Mouse (Mus musculus): Measurements from ENCODE around the gene Shtn1. TPM values are rescaled to one million over a fixed set of nuclear protein-coding genes. Genes with fewer than 3 reads are reported as not detected.

Gene Shtn1
- polyA plus RNA-seq, 1 experiment from 2014 or later, result 2.7 TPM

GRCm38 (mm10) chr19:59073006-59073405 is 2.9 kb downstream of the Shtn1 start:
- Histone ChIP-seq H3K36me3 (ENCODE audit: insufficient read depth, low read length) (no peaks in the 10 kb centered on the region), H3K4me2 (replicated peaks; ENCODE audit: low read depth, low read length) (no peak overlapping the region), H3K9ac (replicated peaks; ENCODE audit: low read length) (no peak overlapping the region), H3K4me3 (ENCODE audit: low read length) (no peak overlapping the region), H3K27me3 (ENCODE audit: insufficient read depth, low read length) (peaks cover 40% of the 10 kb centered on the region), H3K9me3 (ENCODE audit: low read length) (no peaks in the 10 kb centered on the region), H3K27ac (ENCODE audit: low read length) (no peak overlapping the region), H3K4me1 (ENCODE audit: insufficient read depth, low read length) (no peaks in the 10 kb centered on the region)
- no peak for ATAC-seq (ENCODE audit: low FRiP score, low TSS enrichment)
- 89% methylated on average over 6 of the region's 6 CpGs for WGBS

DNA sequence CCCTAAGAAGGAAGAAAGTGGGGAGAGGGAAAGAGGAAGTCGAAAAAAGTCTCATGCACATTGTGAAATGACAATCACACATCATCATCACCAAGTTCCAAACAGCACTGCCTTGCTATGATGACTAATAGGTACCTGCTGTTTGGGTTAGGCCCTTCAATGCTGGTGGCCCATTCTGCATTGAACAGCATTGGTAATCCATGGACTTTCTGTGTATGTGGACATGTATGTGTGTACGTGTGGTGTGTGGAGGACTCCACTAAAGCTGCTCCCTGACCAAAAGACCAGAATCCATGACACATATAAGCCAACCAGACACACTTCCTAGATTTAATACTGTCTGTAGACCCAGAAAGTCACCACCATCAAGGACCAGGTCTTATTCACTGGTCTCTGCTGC is 3.9 kb downstream of the Shtn1 start:
- H3K4me1 ChIP-seq (ENCODE audit: insufficient read depth, low read length), result no peaks in the 10 kb centered on the region
- H3K4me3 ChIP-seq (ENCODE audit: low read length), result no peak overlapping the region
- no peaks in the 10 kb centered on the region for H3K9me3 ChIP-seq (ENCODE audit: low read length)
- H3K27me3 ChIP-seq (ENCODE audit: insufficient read depth, low read length), result peaks cover 31% of the 10 kb centered on the region
- no peak overlapping the region for H3K27ac ChIP-seq (ENCODE audit: low read length)
- ATAC-seq (ENCODE audit: low FRiP score, low TSS enrichment), result no peak
- H3K9ac ChIP-seq (replicated peaks; ENCODE audit: low read length), result no peak overlapping the region
- WGBS, result 94% methylated on average over 2 of the region's 2 CpGs
- H3K36me3 ChIP-seq (ENCODE audit: insufficient read depth, low read length), result no peaks in the 10 kb centered on the region
- H3K4me2 ChIP-seq (replicated peaks; ENCODE audit: low read depth, low read length), result no peak overlapping the region

GRCm38 (mm10) chr19:59071396-59071795 is 4.5 kb downstream of the Shtn1 start:
- Histone ChIP-seq H3K9me3 (ENCODE audit: low read length) (no peaks in the 10 kb centered on the region), H3K4me3 (ENCODE audit: low read length) (no peak overlapping the region), H3K4me1 (ENCODE audit: insufficient read depth, low read length) (no peaks in the 10 kb centered on the region), H3K36me3 (ENCODE audit: insufficient read depth, low read length) (no peaks in the 10 kb centered on the region), H3K4me2 (replicated peaks; ENCODE audit: low read depth, low read length) (no peak overlapping the region), H3K27ac (ENCODE audit: low read length) (no peak overlapping the region), H3K9ac (replicated peaks; ENCODE audit: low read length) (no peak overlapping the region), H3K27me3 (ENCODE audit: insufficient read depth, low read length) (peaks cover 26% of the 10 kb centered on the region)
- WGBS, result 80% methylated on average over 4 of the region's 4 CpGs
- no peak for ATAC-seq (ENCODE audit: low FRiP score, low TSS enrichment)

GRCm38 (mm10) chr19:59067652-59068051 is 8.2 kb downstream of the Shtn1 start:
- H3K9ac ChIP-seq (replicated peaks; ENCODE audit: low read length), result no peak overlapping the region

DNA sequence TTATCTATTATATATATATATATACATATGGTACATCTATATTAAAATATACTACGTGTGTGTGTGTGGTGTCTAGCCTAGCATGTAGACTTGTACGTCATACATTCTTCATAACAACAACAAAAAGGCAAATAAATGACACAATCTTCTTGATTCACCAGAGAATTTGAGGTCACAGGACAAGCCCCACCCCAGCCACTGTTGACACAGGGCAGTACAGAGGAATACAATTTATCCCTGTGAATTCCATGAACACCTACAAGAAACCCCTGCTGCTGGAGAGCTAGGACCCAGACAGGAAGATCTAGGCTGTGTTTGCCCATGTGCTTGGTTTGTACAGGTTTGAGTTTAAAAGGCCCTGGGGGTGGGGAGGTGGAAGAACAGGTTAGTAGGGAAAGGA is 9.2 kb downstream of the Shtn1 start:
- Histone ChIP-seq H3K9ac (replicated peaks; ENCODE audit: low read length) (no peak overlapping the region), H3K4me3 (ENCODE audit: low read length) (no peak overlapping the region), H3K36me3 (ENCODE audit: insufficient read depth, low read length) (no peaks in the 10 kb centered on the region), H3K9me3 (ENCODE audit: low read length) (no peaks in the 10 kb centered on the region), H3K4me1 (ENCODE audit: insufficient read depth, low read length) (no peaks in the 10 kb centered on the region), H3K27me3 (ENCODE audit: insufficient read depth, low read length) (no peaks in the 10 kb centered on the region), H3K4me2 (replicated peaks; ENCODE audit: low read depth, low read length) (no peak overlapping the region), H3K27ac (ENCODE audit: low read length) (no peak overlapping the region)
- ATAC-seq (ENCODE audit: low FRiP score, low TSS enrichment), result no peak
- WGBS, result 83% methylated on average over 2 of the region's 2 CpGs

More at GRCm38 (mm10) chr19:59067652-59068051, 8.2 kb downstream of the Shtn1 start:
- Histone ChIP-seq H3K36me3 (ENCODE audit: insufficient read depth, low read length) (no peaks in the 10 kb centered on the region), H3K27ac (ENCODE audit: low read length) (no peak overlapping the region), H3K4me2 (replicated peaks; ENCODE audit: low read depth, low read length) (no peak overlapping the region), H3K27me3 (ENCODE audit: insufficient read depth, low read length) (no peaks in the 10 kb centered on the region), H3K9me3 (ENCODE audit: low read length) (no peaks in the 10 kb centered on the region), H3K4me3 (ENCODE audit: low read length) (no peak overlapping the region), H3K4me1 (ENCODE audit: insufficient read depth, low read length) (no peaks in the 10 kb centered on the region)
- 61% methylated on average over 1 of the region's 1 CpGs for WGBS
- ATAC-seq (ENCODE audit: low FRiP score, low TSS enrichment), result no peak

GRCm38 (mm10) chr19:59066115-59066514 is 9.8 kb downstream of the Shtn1 start:
- Histone ChIP-seq H3K9me3 (ENCODE audit: low read length) (no peaks in the 10 kb centered on the region), H3K4me1 (ENCODE audit: insufficient read depth, low read length) (no peaks in the 10 kb centered on the region), H3K9ac (replicated peaks; ENCODE audit: low read length) (no peak overlapping the region), H3K4me2 (replicated peaks; ENCODE audit: low read depth, low read length) (no peak overlapping the region), H3K36me3 (ENCODE audit: insufficient read depth, low read length) (no peaks in the 10 kb centered on the region), H3K27ac (ENCODE audit: low read length) (no peak overlapping the region), H3K4me3 (ENCODE audit: low read length) (no peak overlapping the region), H3K27me3 (ENCODE audit: insufficient read depth, low read length) (no peaks in the 10 kb centered on the region)
- no peak for ATAC-seq (ENCODE audit: low FRiP score, low TSS enrichment)
- WGBS, result 47% methylated on average over 5 of the region's 5 CpGs

GRCm38 (mm10) chr19:59064616-59065015 is 11.3 kb downstream of the Shtn1 start:
- H3K4me1 ChIP-seq (ENCODE audit: insufficient read depth, low read length), result no peaks in the 10 kb centered on the region
- H3K36me3 ChIP-seq (ENCODE audit: insufficient read depth, low read length), result no peaks in the 10 kb centered on the region
- H3K27me3 ChIP-seq (ENCODE audit: insufficient read depth, low read length), result no peaks in the 10 kb centered on the region
- H3K9ac ChIP-seq (replicated peaks; ENCODE audit: low read length), result no peak overlapping the region
- no peak overlapping the region for H3K4me3 ChIP-seq (ENCODE audit: low read length)
- 78% methylated on average over 5 of the region's 5 CpGs for WGBS
- ATAC-seq (ENCODE audit: low FRiP score, low TSS enrichment), result no peak
- no peak overlapping the region for H3K27ac ChIP-seq (ENCODE audit: low read length)
- no peak overlapping the region for H3K4me2 ChIP-seq (replicated peaks; ENCODE audit: low read depth, low read length)
- H3K9me3 ChIP-seq (ENCODE audit: low read length), result no peaks in the 10 kb centered on the region

DNA sequence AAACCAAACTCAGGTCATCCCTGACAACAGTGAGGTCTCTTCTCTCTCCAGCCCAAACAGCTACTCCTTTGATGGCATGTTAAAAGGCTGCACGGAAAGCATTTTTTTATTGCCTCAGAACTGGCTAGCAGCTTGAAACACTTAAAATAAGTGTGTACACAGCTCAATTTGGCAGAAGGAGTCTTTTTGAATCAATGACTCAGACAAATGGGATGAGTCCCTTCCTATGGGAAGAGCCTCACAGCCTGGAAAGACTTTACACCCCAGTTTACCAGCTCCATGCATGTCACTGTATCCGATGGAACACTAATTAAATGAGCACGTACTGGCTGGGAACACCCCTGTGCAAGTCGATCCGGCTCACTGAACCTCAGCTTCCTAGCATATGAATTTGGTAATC is 12.3 kb downstream of the Shtn1 start:
- no peak overlapping the region for H3K9ac ChIP-seq (replicated peaks; ENCODE audit: low read length)
- H3K4me3 ChIP-seq (ENCODE audit: low read length), result no peak overlapping the region
- no peaks in the 10 kb centered on the region for H3K27me3 ChIP-seq (ENCODE audit: insufficient read depth, low read length)
- no peak overlapping the region for H3K27ac ChIP-seq (ENCODE audit: low read length)
- H3K9me3 ChIP-seq (ENCODE audit: low read length), result no peaks in the 10 kb centered on the region
- ATAC-seq (ENCODE audit: low FRiP score, low TSS enrichment), result no peak
- H3K4me2 ChIP-seq (replicated peaks; ENCODE audit: low read depth, low read length), result no peak overlapping the region
- no peaks in the 10 kb centered on the region for H3K36me3 ChIP-seq (ENCODE audit: insufficient read depth, low read length)
- H3K4me1 ChIP-seq (ENCODE audit: insufficient read depth, low read length), result no peaks in the 10 kb centered on the region
- WGBS, result 74% methylated on average over 5 of the region's 5 CpGs

DNA sequence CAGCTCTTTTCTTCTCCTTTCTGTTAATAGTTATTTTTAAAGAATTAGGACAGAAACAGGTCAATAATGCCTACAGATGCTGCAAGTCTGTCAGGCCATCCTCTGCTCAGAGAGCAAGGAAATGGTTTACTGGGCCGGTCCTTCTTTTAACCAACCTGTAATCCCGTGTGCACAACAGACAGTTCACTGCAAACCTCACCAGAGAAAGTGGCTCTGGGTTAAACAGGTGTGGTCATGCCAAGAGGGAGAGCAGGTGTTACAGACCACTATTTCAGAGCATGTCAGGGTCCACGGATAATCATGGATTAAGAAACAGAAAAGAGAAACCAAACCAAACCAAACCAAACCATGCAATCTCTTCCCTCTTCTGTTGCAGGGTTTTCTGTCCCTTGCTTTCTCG is 17.8 kb downstream of the Shtn1 start:
- no peak for ATAC-seq (ENCODE audit: low FRiP score, low TSS enrichment)
- WGBS, result 84% methylated on average over 4 of the region's 4 CpGs
- H3K9me3 ChIP-seq (ENCODE audit: low read length), result no peaks in the 10 kb centered on the region

GRCm38 (mm10) chr19:59057366-59057765 is 18.5 kb downstream of the Shtn1 start:
- 42% methylated on average over 5 of the region's 5 CpGs for WGBS
- H3K4me1 ChIP-seq (ENCODE audit: insufficient read depth, low read length), result no peaks in the 10 kb centered on the region
- no peak for ATAC-seq (ENCODE audit: low FRiP score, low TSS enrichment)

More for the DNA sequence above, 17.8 kb downstream of the Shtn1 start:
- no peak overlapping the region for H3K4me3 ChIP-seq (ENCODE audit: low read length)
- H3K27ac ChIP-seq (ENCODE audit: low read length), result no peak overlapping the region
- H3K9ac ChIP-seq (replicated peaks; ENCODE audit: low read length), result no peak overlapping the region
- no peaks in the 10 kb centered on the region for H3K4me1 ChIP-seq (ENCODE audit: insufficient read depth, low read length)
- H3K4me2 ChIP-seq (replicated peaks; ENCODE audit: low read depth, low read length), result no peak overlapping the region
- no peaks in the 10 kb centered on the region for H3K36me3 ChIP-seq (ENCODE audit: insufficient read depth, low read length)
- H3K27me3 ChIP-seq (ENCODE audit: insufficient read depth, low read length), result no peaks in the 10 kb centered on the region

DNA sequence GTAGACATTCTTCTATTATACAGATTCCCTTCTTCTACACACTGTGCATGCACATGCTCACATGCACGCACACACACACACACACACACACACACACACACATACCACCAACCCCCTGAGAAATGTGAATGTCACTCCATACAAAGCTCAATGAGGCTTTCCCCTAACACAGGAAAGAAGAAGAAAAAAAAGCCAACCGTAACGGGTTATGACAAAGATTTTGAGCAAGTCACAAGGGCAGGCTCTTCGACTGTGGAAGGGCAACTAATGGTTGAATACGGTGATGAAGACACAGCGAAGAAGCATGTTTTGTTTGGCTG is 21.3 kb downstream of the Shtn1 start:
- no peak for ATAC-seq (ENCODE audit: low FRiP score, low TSS enrichment)
- WGBS, result 72% methylated on average over 6 of the region's 6 CpGs
- Histone ChIP-seq H3K9me3 (ENCODE audit: low read length) (no peaks in the 10 kb centered on the region), H3K4me2 (replicated peaks; ENCODE audit: low read depth, low read length) (no peak overlapping the region), H3K9ac (replicated peaks; ENCODE audit: low read length) (no peak overlapping the region), H3K4me1 (ENCODE audit: insufficient read depth, low read length) (no peaks in the 10 kb centered on the region), H3K36me3 (ENCODE audit: insufficient read depth, low read length) (no peaks in the 10 kb centered on the region), H3K4me3 (ENCODE audit: low read length) (no peak overlapping the region), H3K27ac (ENCODE audit: low read length) (no peak overlapping the region), H3K27me3 (ENCODE audit: insufficient read depth, low read length) (no peaks in the 10 kb centered on the region)

More at GRCm38 (mm10) chr19:59057366-59057765, 18.5 kb downstream of the Shtn1 start:
- Histone ChIP-seq H3K36me3 (ENCODE audit: insufficient read depth, low read length) (no peaks in the 10 kb centered on the region), H3K27me3 (ENCODE audit: insufficient read depth, low read length) (no peaks in the 10 kb centered on the region), H3K9me3 (ENCODE audit: low read length) (no peaks in the 10 kb centered on the region), H3K4me3 (ENCODE audit: low read length) (no peak overlapping the region), H3K4me2 (replicated peaks; ENCODE audit: low read depth, low read length) (no peak overlapping the region), H3K27ac (ENCODE audit: low read length) (no peak overlapping the region), H3K9ac (replicated peaks; ENCODE audit: low read length) (no peak overlapping the region)
